Mouse (Mus musculus): ENCODE results near the gene 4930432K21Rik. TPM values are rescaled to one million over a fixed set of nuclear protein-coding genes. Genes with fewer than 3 reads are reported as not detected.
A peak's percentile ranks its signal among the peaks of the same experiment; 100 is the strongest.

Gene 4930432K21Rik
- total and polyA plus RNA-seq, 2 experiments from 2014 or later, result 2.2 to 5.7 TPM

GRCm38 (mm10) chr8:84220105-84220504, 72.3 kb downstream of the 4930432K21Rik start:
- H3K27me3 ChIP-seq (ENCODE audit: insufficient read depth, low read length), result no peaks in the 10 kb centered on the region
- H3K9me3 ChIP-seq (ENCODE audit: low read length), result no peaks in the 10 kb centered on the region
- no peak overlapping the region for H3K27ac ChIP-seq (ENCODE audit: low read depth, low read length)
- no peak for DNase-seq (ENCODE audit: low spot score)
- 88% methylated on average over 7 of the region's 7 CpGs for WGBS
- peaks cover 81% of the 10 kb centered on the region for H3K36me3 ChIP-seq (ENCODE audit: insufficient read depth, low read length)
- H3K4me2 ChIP-seq (ENCODE audit: low read depth, low read length, poor library complexity, severe bottlenecking), result no peak overlapping the region
- TF ChIP-seq CTCF (IDR thresholded peaks at IDR 0.05), result no peak
- H3K4me1 ChIP-seq (ENCODE audit: insufficient read depth, low read length), result no peaks in the 10 kb centered on the region
- no peak overlapping the region for H3K4me3 ChIP-seq (ENCODE audit: low read depth, low read length)
- H3K9ac ChIP-seq (replicated peaks; ENCODE audit: low read length, poor library complexity, severe bottlenecking), result no peak overlapping the region
- ATAC-seq (ENCODE audit: low FRiP score), result no peak

MicroRNAs encoded within 50 kb of the gene (microRNA counts, 519-probe panel; counts per million panel counts)
- microRNA mmu-miR-181c, result 3,607 counts per million, percentile 77 among the panel's probes with 10 or more counts
- microRNA mmu-miR-23a, result 4,024 counts per million, percentile 82 among the panel's probes with 10 or more counts
- 4,123 counts per million, percentile 83 among the panel's probes with 10 or more counts for microRNA mmu-miR-27a

Small RNA genes lying within 50 kb of the gene (microRNA-seq; reads per million reads assigned to microRNA genes)
- gene Gm25110 (ENCODE audit: borderline number of aligned reads) (not detected), gene Mir181c (ENCODE audit: borderline number of aligned reads) (16,627 reads per million, percentile 97 among the genes with 10 or more reads in this experiment), gene Mir181d (ENCODE audit: borderline number of aligned reads) (7,856 reads per million, percentile 93 among the genes with 10 or more reads in this experiment), gene Mir23a (ENCODE audit: borderline number of aligned reads) (6,690 reads per million, percentile 92 among the genes with 10 or more reads in this experiment), gene Mir24-2 (ENCODE audit: borderline number of aligned reads) (not detected), gene Mir27a (ENCODE audit: borderline number of aligned reads) (129 reads per million, percentile 48 among the genes with 10 or more reads in this experiment), gene Mir3074-2 (ENCODE audit: borderline number of aligned reads) (not detected)

Other genes with a start within 250 kb of the 4930432K21Rik start
- 394 and 593 TPM in 2 replicates for gene Adgrl1, start 247.9 kb upstream of the 4930432K21Rik start, total RNA-seq (2014; rRNA removed)
- 55.5 and 55.9 TPM in 2 replicates for gene Adgrl1, start 247.9 kb upstream of the 4930432K21Rik start, polyA plus RNA-seq (2015; fragmentation: Nextera tagmentation; extraction: Ambion mirVana)
- gene Gm10644, start 192.8 kb upstream of the 4930432K21Rik start, total RNA-seq (2014; rRNA removed), result 0.47 and 0.60 TPM in 2 replicates
- gene Gm10644, start 192.8 kb upstream of the 4930432K21Rik start, polyA plus RNA-seq (2015; fragmentation: Nextera tagmentation; extraction: Ambion mirVana), result 0.36 and 0.39 TPM in 2 replicates
- 3.9 and 20.4 TPM in 2 replicates for gene Asf1b, start 192.5 kb upstream of the 4930432K21Rik start, total RNA-seq (2014; rRNA removed)
- gene Asf1b, start 192.5 kb upstream of the 4930432K21Rik start, polyA plus RNA-seq (2015; fragmentation: Nextera tagmentation; extraction: Ambion mirVana), result 3.8 and 4.3 TPM in 2 replicates
- gene Prkaca, start 175.0 kb upstream of the 4930432K21Rik start, total RNA-seq (2014; rRNA removed), result 190 and 218 TPM in 2 replicates
- gene Prkaca, start 175.0 kb upstream of the 4930432K21Rik start, polyA plus RNA-seq (2015; fragmentation: Nextera tagmentation; extraction: Ambion mirVana), result 253 and 259 TPM in 2 replicates
- 65.3 and 86.9 TPM in 2 replicates for gene Samd1, start 150.4 kb upstream of the 4930432K21Rik start, total RNA-seq (2014; rRNA removed)
- gene Samd1, start 150.4 kb upstream of the 4930432K21Rik start, polyA plus RNA-seq (2015; fragmentation: Nextera tagmentation; extraction: Ambion mirVana), result 4.1 and 4.6 TPM in 2 replicates
- gene 1700067K01Rik, start 146.5 kb upstream of the 4930432K21Rik start, total RNA-seq (2014; rRNA removed), result 1.2 TPM in 1 of 2 replicates, not detected in the other
- 0.58 and 0.69 TPM in 2 replicates for gene 1700067K01Rik, start 146.5 kb upstream of the 4930432K21Rik start, polyA plus RNA-seq (2015; fragmentation: Nextera tagmentation; extraction: Ambion mirVana)
- 0.66 TPM in 1 of 2 replicates, not detected in the other for gene 2210011C24Rik, start 135.9 kb upstream of the 4930432K21Rik start, total RNA-seq (2014; rRNA removed)
- gene 2210011C24Rik, start 135.9 kb upstream of the 4930432K21Rik start, polyA plus RNA-seq (2015; fragmentation: Nextera tagmentation; extraction: Ambion mirVana), result 0.43 and 1.5 TPM in 2 replicates
- gene Palm3, start 126.6 kb upstream of the 4930432K21Rik start, total RNA-seq (2014; rRNA removed), result 5.1 and 8.0 TPM in 2 replicates
- gene Palm3, start 126.6 kb upstream of the 4930432K21Rik start, polyA plus RNA-seq (2015; fragmentation: Nextera tagmentation; extraction: Ambion mirVana), result 4.4 and 4.9 TPM in 2 replicates
- 0.71 and 1.1 TPM in 2 replicates for gene Il27ra, start 105.4 kb upstream of the 4930432K21Rik start, total RNA-seq (2014; rRNA removed)
- gene Il27ra, start 105.4 kb upstream of the 4930432K21Rik start, polyA plus RNA-seq (2015; fragmentation: Nextera tagmentation; extraction: Ambion mirVana), result 0.21 and 0.29 TPM in 2 replicates
- gene Rln3, start 103.0 kb upstream of the 4930432K21Rik start, total RNA-seq (2014; rRNA removed), result 2.3 and 2.7 TPM in 2 replicates
- 1.3 and 2.3 TPM in 2 replicates for gene Rln3, start 103.0 kb upstream of the 4930432K21Rik start, polyA plus RNA-seq (2015; fragmentation: Nextera tagmentation; extraction: Ambion mirVana)
- gene Gm10643, start 82.9 kb upstream of the 4930432K21Rik start, total RNA-seq (2014; rRNA removed), result 2.2 and 3.0 TPM in 2 replicates
- gene Gm10643, start 82.9 kb upstream of the 4930432K21Rik start, polyA plus RNA-seq (2015; fragmentation: Nextera tagmentation; extraction: Ambion mirVana), result 1.6 and 1.7 TPM in 2 replicates
- 28.4 and 31.7 TPM in 2 replicates for gene Rfx1, start 81.2 kb upstream of the 4930432K21Rik start, total RNA-seq (2014; rRNA removed)
- 7.2 and 8.8 TPM in 2 replicates for gene Rfx1, start 81.2 kb upstream of the 4930432K21Rik start, polyA plus RNA-seq (2015; fragmentation: Nextera tagmentation; extraction: Ambion mirVana)
- 62.3 and 67.6 TPM in 2 replicates for gene Dcaf15, start 43.3 kb upstream of the 4930432K21Rik start, total RNA-seq (2014; rRNA removed)
- gene Dcaf15, start 43.3 kb upstream of the 4930432K21Rik start, polyA plus RNA-seq (2015; fragmentation: Nextera tagmentation; extraction: Ambion mirVana), result 21.7 and 23.3 TPM in 2 replicates
- 0.05 and 0.19 TPM in 2 replicates for gene Podnl1, start 22.0 kb upstream of the 4930432K21Rik start, total RNA-seq (2014; rRNA removed)
- gene Podnl1, start 22.0 kb upstream of the 4930432K21Rik start, polyA plus RNA-seq (2015; fragmentation: Nextera tagmentation; extraction: Ambion mirVana), result 0.38 and 0.56 TPM in 2 replicates
- 86.1 and 101 TPM in 2 replicates for gene Cc2d1a, start 89 bp upstream of the 4930432K21Rik start, total RNA-seq (2014; rRNA removed)
- gene Cc2d1a, start 89 bp upstream of the 4930432K21Rik start, polyA plus RNA-seq (2015; fragmentation: Nextera tagmentation; extraction: Ambion mirVana), result 65.9 and 70.7 TPM in 2 replicates
- gene Nanos3, start 37.2 kb downstream of the 4930432K21Rik start, total RNA-seq (2014; rRNA removed), result 0.27 and 4.6 TPM in 2 replicates
- 14.0 and 15.3 TPM in 2 replicates for gene Nanos3, start 37.2 kb downstream of the 4930432K21Rik start, polyA plus RNA-seq (2015; fragmentation: Nextera tagmentation; extraction: Ambion mirVana)
- 37.7 and 41.8 TPM in 2 replicates for gene Zswim4, start 89.0 kb downstream of the 4930432K21Rik start, total RNA-seq (2014; rRNA removed)
- gene Zswim4, start 89.0 kb downstream of the 4930432K21Rik start, polyA plus RNA-seq (2015; fragmentation: Nextera tagmentation; extraction: Ambion mirVana), result 11.8 and 11.9 TPM in 2 replicates
- 110 and 143 TPM in 2 replicates for gene D8Ertd738e, start 101.7 kb downstream of the 4930432K21Rik start, total RNA-seq (2014; rRNA removed)
- 274 and 297 TPM in 2 replicates for gene D8Ertd738e, start 101.7 kb downstream of the 4930432K21Rik start, polyA plus RNA-seq (2015; fragmentation: Nextera tagmentation; extraction: Ambion mirVana)
- 28.8 and 31.7 TPM in 2 replicates for gene Mri1, start 109.3 kb downstream of the 4930432K21Rik start, total RNA-seq (2014; rRNA removed)
- gene Mri1, start 109.3 kb downstream of the 4930432K21Rik start, polyA plus RNA-seq (2015; fragmentation: Nextera tagmentation; extraction: Ambion mirVana), result 39.4 and 40.5 TPM in 2 replicates
- gene Ccdc130, start 122.4 kb downstream of the 4930432K21Rik start, total RNA-seq (2014; rRNA removed), result 9.5 and 13.6 TPM in 2 replicates
- gene Ccdc130, start 122.4 kb downstream of the 4930432K21Rik start, polyA plus RNA-seq (2015; fragmentation: Nextera tagmentation; extraction: Ambion mirVana), result 14.0 and 14.4 TPM in 2 replicates
- 67.0 and 134 TPM in 2 replicates for gene Cacna1a, start 240.4 kb downstream of the 4930432K21Rik start, total RNA-seq (2014; rRNA removed)
- gene Cacna1a, start 240.4 kb downstream of the 4930432K21Rik start, polyA plus RNA-seq (2015; fragmentation: Nextera tagmentation; extraction: Ambion mirVana), result 10.0 and 15.4 TPM in 2 replicates

Data from midbrain, postnatal 0 days (tissue).